Mouse (Mus musculus) CD8-positive naive resting alpha-beta T cell, adult 2 months (primary cell): ENCODE measurements around the gene Gm49358.

Experiments
- DNase-seq, 2 experiments: peaks; one replicate each; pipeline ENCODE4 v3.0.0; 2022; ENCODE audit warnings: low read depth in 2 of 2, low spot score in 2 of 2

The Gm49358 gene

DNA sequence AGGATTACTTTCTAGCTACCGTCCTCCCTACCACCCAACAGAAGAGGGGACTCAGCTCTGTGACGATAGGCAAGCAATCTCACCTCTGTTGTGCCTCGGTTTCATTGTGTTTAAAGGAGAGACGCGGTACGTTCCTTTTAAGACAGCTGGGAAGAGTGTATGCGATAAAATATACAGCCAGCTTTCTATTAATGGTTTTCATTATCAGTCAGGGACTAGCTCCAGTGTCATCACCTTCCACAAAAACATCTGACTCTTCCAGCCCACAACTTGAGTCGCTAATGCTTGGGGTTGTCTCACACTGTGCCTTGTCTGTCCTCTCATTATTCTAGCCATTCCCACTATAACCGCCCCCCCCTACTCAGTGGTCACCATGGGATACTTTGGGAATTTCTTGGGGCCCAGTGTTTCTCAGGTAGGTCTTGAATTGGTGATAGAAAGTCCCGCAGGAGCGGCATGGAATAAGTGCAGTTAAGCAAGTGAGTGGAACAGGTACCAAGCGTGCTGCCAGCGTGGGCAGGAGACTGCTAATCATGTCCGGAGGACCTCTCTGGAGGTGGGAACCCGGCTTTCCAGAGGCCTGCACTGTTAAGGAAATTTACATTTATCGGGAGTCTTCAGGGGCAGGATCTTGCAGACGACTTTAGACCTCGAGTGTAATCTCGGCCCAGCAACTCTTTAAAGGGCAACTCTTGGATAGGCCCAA lies 14.0 kb downstream of the Gm49358 start:
- peak in 1 of 2 experiments; percentile 3 for DNase-seq

DNA sequence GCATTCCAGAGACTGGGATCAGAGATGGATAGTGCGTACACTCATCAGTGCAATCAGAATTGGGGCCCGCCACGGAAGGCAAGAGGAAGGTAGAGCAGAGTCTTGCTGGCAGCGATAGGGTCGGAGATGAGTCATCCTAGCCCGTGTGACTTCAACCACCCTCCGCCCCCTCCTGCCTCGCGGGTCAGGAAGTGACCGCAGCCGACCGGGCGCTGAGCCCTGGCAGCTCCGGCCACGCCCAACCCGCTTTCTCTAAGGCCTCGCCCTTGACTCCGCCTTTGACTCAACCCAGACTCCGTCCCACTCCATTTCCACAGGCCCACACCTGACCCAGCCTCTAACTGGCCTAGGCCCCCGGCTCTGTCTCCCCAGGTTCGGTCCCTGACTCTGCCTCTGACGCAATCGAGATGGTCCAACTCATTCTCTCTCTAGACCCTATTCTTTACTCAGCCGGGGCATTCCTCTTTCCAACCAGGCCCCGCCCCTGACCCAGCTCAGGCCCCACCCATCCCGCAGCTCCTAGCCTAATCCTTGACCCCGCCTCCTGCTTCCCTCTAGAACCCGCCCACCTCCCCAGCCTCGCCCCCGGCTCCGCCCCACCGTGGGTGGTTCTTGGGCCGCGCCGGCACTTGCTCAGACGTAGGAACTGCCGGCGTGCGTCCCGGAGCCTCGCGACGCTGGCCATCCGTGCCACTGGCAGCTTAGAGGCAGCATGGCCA lies 14.8 kb downstream of the Gm49358 start, which contains the start of gene Nt5dc3:
Gene Nt5dc3 (plus strand): TSS at position 608 of the 719 bp plus-strand sequence.
- DNase-seq: peak; percentile 93 to 95

DNA sequence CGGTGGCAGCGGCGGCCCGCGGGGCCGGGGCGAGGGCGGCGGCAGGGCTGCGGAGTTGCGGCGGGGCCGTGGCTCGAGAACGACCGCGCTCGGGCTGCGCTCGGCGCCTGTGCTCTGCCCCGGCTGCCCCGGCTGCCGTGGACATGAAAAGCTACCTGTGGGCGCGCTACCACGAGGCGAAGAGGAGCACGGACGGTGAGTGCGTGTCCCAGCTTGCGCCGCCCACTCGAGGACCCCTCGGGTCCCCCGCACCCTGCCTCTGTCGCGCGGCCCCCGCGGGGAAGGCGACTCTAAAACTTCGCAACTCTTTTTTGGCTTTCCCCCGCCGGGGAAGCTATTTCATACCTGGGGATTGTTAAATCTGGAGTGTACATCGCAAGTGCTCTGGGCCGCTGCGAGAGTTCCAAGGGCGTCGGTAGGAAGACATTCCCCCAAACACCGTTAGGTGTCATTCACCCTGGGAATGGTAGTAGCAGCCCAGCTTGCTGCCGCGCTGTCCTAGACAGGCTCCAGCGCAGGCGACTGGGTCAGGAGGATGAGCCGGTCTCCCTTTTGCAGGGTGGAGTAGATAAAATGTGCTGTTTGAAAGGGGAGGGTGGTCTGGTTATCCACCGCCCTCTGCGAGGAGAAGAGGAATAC lies 15.5 kb downstream of the Gm49358 start:
- DNase-seq: peak; percentile 14 to 21

GRCm38 (mm10) chr10:86779816-86780500 lies 16.2 kb downstream of the Gm49358 start:
- DNase-seq: no peak

GRCm38 (mm10) chr10:86781641-86782040 lies 17.9 kb downstream of the Gm49358 start:
- DNase-seq: no peak

DNA sequence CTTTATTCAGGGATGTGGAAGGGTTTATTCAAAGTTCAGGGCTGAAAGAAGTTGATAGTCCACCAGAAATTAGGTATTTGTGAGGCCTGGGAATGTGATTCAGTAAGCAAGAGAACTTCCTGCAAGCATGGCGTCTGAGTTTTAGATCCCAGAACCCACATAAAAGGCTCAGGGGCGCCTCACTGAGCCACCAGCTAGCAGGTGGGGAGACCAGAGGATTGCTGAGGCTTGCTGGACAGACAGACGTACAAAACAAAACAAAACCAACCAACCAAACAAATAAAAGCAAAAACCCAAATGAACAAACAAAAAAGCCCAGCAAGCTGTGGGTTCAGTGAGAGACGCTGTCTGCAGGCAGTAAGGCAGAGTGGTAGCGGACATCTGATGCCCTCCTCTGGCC lies 18.9 kb downstream of the Gm49358 start:
- DNase-seq: no peak

- DNase-seq: no peak
These were observed 19.8 kb downstream of the Gm49358 start for GRCm38 (mm10) chr10:86783561-86783960.

- no peak for DNase-seq
These were observed 20.4 kb downstream of the Gm49358 start for GRCm38 (mm10) chr10:86784126-86784675.

DNA sequence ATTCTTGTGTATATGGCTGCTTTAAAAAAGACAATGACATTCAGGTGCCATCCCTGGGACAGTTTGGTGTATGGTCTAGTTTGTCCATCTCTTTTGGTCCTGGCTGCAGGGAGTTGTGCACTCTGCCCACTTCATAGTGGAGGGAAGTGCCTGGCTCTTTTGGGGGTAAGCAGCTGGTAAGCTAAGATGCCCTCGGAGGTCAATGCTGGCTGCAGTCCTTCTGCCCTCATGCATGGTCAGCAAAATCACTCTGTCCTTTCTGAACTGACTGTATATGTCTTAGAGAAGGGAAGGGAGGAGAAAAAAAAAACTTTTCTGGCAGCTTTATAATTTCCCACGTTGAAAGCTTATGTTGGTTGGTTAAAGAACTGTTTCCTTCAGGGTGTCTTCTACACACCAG lies 21.6 kb downstream of the Gm49358 start:
- DNase-seq: no peak

- no peak for DNase-seq
These were observed 22.3 kb downstream of the Gm49358 start for GRCm38 (mm10) chr10:86786083-86786482.

- DNase-seq: no peak
These were observed 24.4 kb downstream of the Gm49358 start for GRCm38 (mm10) chr10:86788193-86788592.

GRCm38 (mm10) chr10:86789146-86789672 lies 25.4 kb downstream of the Gm49358 start:
- DNase-seq: no peak

DNA sequence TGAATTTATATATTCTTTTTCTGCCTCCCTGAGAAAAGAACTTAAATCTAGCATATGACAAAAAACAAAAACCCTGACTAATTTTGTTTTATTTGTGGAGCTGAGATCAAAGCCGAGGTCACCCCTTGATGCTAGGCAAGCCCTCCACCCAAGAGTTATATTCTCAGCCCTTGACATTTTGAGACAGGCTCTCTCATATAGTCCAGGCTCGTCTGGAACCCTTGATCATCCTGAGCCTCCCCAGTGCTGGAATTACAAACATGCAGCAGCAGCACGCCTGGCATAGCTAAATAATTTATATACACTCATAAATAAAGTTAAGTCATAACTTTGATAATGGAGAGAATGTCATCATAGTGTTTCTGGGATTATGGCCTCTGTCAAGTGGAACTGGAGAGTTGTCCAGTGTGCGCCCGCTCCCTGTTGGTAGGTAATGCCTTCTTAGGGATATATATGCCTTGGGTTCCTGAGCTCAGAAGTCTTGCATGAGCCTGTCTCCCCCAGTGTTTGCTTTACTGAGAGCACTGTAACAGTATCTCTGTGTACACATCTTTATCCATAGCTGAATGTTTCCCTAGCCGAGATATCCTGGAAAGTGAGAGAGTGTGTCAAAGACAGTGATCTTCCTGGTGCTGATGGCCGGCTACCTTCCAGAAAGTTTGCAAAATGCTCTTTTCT lies 27.9 kb downstream of the Gm49358 start:
- DNase-seq: no peak

DNA sequence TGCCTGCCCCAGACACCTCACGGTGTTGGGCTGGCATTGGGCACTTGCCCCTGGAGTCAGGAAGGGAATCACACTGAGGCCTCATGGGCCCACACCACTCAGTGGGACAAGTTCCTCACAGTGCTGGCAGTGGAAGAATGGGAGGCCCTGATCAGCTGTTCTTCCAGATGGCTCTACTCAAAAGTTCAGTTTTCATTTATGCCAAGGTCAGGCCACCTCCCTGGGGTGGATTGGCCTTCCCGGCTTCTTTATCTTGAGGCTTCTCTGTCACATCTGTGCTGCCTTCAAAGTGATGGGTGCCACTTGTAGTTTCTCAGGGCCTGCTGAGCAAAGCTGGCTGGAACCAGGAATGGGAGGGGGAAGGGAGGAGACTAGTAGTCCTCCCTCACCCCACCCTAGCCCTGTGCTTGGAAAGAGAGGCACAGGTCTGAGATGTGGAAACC lies 29.8 kb downstream of the Gm49358 start:
- no peak for DNase-seq

DNA sequence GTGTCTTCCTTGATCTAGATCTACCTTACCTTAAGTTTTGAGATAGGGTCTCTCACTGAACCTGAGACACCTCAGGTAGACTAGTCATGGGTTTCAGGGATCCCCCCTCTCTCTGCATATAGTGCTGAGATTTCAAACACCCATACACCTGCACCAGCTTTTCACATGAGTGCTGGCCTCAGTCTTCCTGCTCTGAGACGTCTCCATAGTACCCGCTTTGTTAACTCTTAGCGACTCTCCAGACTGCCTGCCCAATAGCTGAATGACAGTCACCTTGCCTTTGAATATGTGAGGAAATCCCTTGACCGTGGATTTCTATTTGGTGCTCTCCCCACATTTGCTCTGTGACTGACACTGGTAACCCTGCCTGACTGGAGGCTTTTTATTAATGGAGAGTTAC lies 30.4 kb downstream of the Gm49358 start:
- DNase-seq: no peak

- no peak for DNase-seq
These were observed 31.2 kb downstream of the Gm49358 start for GRCm38 (mm10) chr10:86794794-86795535.

GRCm38 (mm10) chr10:86796073-86796741 lies 32.4 kb downstream of the Gm49358 start:
- DNase-seq: no peak

DNA sequence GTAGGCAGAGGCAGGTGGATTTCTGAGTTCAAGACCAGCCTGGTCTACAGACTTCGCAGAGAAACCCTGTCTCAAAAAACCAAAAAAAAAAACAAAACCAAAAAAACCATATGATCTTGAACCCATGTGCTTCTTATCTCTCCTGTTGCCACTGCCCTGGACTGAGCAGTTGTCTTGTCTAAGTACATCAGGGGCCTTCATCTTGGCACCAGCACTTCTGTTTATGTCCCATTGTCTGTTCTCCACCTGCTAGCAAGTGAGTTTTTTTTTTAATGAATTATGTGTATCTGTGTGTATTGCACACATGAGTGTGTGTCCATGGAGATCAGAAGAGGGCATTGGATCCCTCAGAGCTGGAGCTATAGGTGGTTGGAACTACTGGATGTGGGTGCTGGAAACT lies 43.6 kb downstream of the Gm49358 start:
- DNase-seq: no peak
